Mouse (Mus musculus) liver, postnatal 0 days (tissue): Measurements from ENCODE around the gene Lrrc49. TPM values are rescaled to one million over a fixed set of nuclear protein-coding genes. Genes with fewer than 3 reads are reported as not detected.

ENCODE experiments used
- ATAC-seq: fragments of 200-750 bp; cut with Nextera tagmentation; 2 replicates; pipeline ENCODE4 v1.8.0; 2017; ENCODE audit warnings: mild to moderate bottlenecking, moderate library complexity
- DNase-seq: peaks from one replicate; pipeline ENCODE4 v3.0.0-alpha.2; 2016
- H3K27ac ChIP-seq: fragments of 300-500 bp; sonication (generic); 2 replicates; pipeline ENCODE4 v1.5.1; 2014; ENCODE audit warnings: antibody characterized with exemption, moderate library complexity, mild to moderate bottlenecking, low read depth
- H3K27me3 ChIP-seq: fragments of 300-500 bp; sonication (generic); 2 replicates; pipeline ENCODE4 v1.6.1; 2014; ENCODE audit warnings: low read length, control low read depth, mixed read lengths; ENCODE audit not compliant: insufficient read depth
- H3K36me3 ChIP-seq: fragments of 300-500 bp; sonication (generic); replicated peaks from 2 replicates; pipeline ENCODE4 v1.6.1; 2014; ENCODE audit warnings: mild to moderate bottlenecking, control low read depth, low read length, moderate library complexity, mixed read lengths; ENCODE audit not compliant: insufficient read depth
- H3K4me1 ChIP-seq: fragments of 300-500 bp; sonication (generic); 2 replicates; pipeline ENCODE4 v1.6.1; 2014; ENCODE audit warnings: antibody characterized with exemption, mild to moderate bottlenecking, control low read depth; ENCODE audit not compliant: insufficient read depth
- H3K4me2 ChIP-seq: fragments of 300-500 bp; sonication (generic); 2 replicates; pipeline ENCODE4 v1.6.1; 2014; ENCODE audit warnings: low read depth, mild to moderate bottlenecking, low read length, moderate library complexity, mixed read lengths
- H3K4me3 ChIP-seq: fragments of 300-500 bp; sonication (generic); 2 replicates; pipeline ENCODE4 v1.5.1; 2014; ENCODE audit warnings: low read depth, low read length
- H3K9ac ChIP-seq: fragments of 300-500 bp; sonication (generic); replicated peaks from 2 replicates; pipeline ENCODE4 v1.6.1; 2014; ENCODE audit warnings: mild to moderate bottlenecking, moderate library complexity
- H3K9me3 ChIP-seq: fragments of 300-500 bp; sonication (generic); 2 replicates; pipeline ENCODE4 v1.6.1; 2016; ENCODE audit warnings: mild to moderate bottlenecking, control low read depth, low read length, mixed read lengths
- CTCF ChIP-seq: sonication (generic); IDR thresholded peaks from 2 replicates; pipeline ENCODE4 v1.5.1; 2016; ENCODE audit warnings: antibody characterized with exemption, low read depth
- EP300 ChIP-seq: IDR thresholded peaks from 2 replicates; pipeline ENCODE4 v1.6.1; 2016; ENCODE audit warnings: antibody characterized with exemption, low read depth, mild to moderate bottlenecking
- WGBS: fragments of 180-500 bp; shearing (Covaris S2); extraction: QIAGEN DNeasy Blood & Tissue Kit; methylation state at CpG from one replicate; pipeline ENCODE4 v1.1.7; 2014; ENCODE audit not compliant: insufficient replicate concordance; 5-methylcytosine and 5-hydroxymethylcytosine counted together
- polyA plus RNA-seq: library from polyadenylated mRNA; unstranded; fragments of >200 nt; fragmentation: Nextera tagmentation; extraction: Ambion mirVana; gene quantifications from 2 replicates; pipeline ENCODE4 v1.2.1, GENCODE M21; 2015

Lrrc49 gene
- polyA plus RNA-seq, 1 experiment from 2014 or later = 0.63 TPM

DNA sequence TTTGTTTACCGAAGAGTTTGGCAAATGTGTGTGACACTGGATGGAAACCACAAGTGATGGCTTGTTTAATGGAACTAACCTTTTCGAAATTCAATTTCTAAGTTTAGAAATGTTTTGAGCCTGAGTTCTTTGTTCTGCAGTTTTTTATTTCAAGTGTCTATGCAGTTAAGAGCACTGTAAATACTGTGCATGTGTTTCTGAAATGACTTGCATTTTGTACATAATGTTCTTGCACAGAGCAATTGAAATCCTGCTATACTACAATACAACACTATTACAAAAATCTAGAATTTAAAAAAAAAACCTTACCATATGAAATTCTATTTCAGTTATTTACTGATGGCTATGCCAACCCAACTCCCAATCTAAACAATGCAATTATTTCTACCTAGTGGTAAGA, 75.7 kb downstream of the Lrrc49 start:
- no peak for ATAC-seq

DNA sequence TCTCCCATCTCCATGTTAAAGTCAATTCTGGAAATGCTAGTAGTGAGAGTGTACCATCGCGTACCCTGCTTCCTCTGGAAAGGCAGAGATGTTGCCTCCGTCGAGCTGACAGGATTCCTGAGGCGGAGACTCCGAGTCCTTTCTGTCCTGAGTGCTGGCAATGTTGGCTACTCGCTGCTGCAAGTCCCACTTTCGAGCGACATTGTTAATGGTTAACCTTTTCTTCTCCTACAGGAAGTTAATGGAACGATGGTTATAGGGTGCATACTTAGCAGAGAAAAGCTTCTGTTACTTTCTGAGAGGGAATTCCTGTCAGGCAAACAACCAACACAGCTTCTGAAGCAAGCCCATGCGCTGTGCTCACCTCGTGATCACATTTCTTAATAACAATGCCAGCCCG, 77.8 kb downstream of the Lrrc49 start:
- ATAC-seq = no peak
- DNase-seq = no peak

More for the DNA sequence above, 75.7 kb downstream of the Lrrc49 start:
- Histone ChIP-seq H3K9me3 (no peaks in the 10 kb centered on the region), H3K4me3 (no peak overlapping the region), H3K4me2 (no peak overlapping the region), H3K4me1 (no peaks in the 10 kb centered on the region), H3K27ac (no peak overlapping the region), H3K36me3 (no peaks in the 10 kb centered on the region), H3K9ac (no peak overlapping the region), H3K27me3 (no peaks in the 10 kb centered on the region)
- no peak for TF ChIP-seq CTCF
- no peak for TF ChIP-seq EP300
- no peak for DNase-seq
- 34% methylated on average over 2 of the region's 2 CpGs for WGBS

GRCm38 (mm10) chr9:60608857-60609256, 79.1 kb downstream of the Lrrc49 start:
- Histone ChIP-seq H3K27me3 (no peaks in the 10 kb centered on the region), H3K9me3 (no peaks in the 10 kb centered on the region), H3K4me2 (no peak overlapping the region), H3K4me1 (no peaks in the 10 kb centered on the region), H3K9ac (no peak overlapping the region), H3K36me3 (no peaks in the 10 kb centered on the region), H3K27ac (no peak overlapping the region), H3K4me3 (no peak overlapping the region)
- TF ChIP-seq EP300 = no peak
- DNase-seq = no peak
- WGBS = 78% methylated on average over 9 of the region's 9 CpGs
- ATAC-seq = no peak

More for the DNA sequence above, 77.8 kb downstream of the Lrrc49 start:
- no peaks in the 10 kb centered on the region for H3K27me3 ChIP-seq
- WGBS = 59% methylated on average over 13 of the region's 13 CpGs
- no peak overlapping the region for H3K9ac ChIP-seq
- H3K9me3 ChIP-seq = no peaks in the 10 kb centered on the region
- no peaks in the 10 kb centered on the region for H3K4me1 ChIP-seq
- no peak for TF ChIP-seq EP300
- no peak for TF ChIP-seq CTCF
- H3K36me3 ChIP-seq = no peaks in the 10 kb centered on the region
- H3K4me2 ChIP-seq = 0 out of 2 replicates have a peak overlapping the region, but pooled peaks have one; percentile 18
- H3K27ac ChIP-seq = no peak overlapping the region
- H3K4me3 ChIP-seq = no peak overlapping the region

GRCm38 (mm10) chr9:60608086-60608485, 79.9 kb downstream of the Lrrc49 start:
- H3K9ac ChIP-seq = no peak overlapping the region
- no peak for DNase-seq
- no peaks in the 10 kb centered on the region for H3K27me3 ChIP-seq
- WGBS = 81% methylated on average over 3 of the region's 3 CpGs
- no peaks in the 10 kb centered on the region for H3K4me1 ChIP-seq
- no peaks in the 10 kb centered on the region for H3K36me3 ChIP-seq
- ATAC-seq = no peak
- no peak overlapping the region for H3K4me2 ChIP-seq
- no peak overlapping the region for H3K4me3 ChIP-seq
- no peak for TF ChIP-seq EP300
- no peak overlapping the region for H3K27ac ChIP-seq
- H3K9me3 ChIP-seq = no peaks in the 10 kb centered on the region

GRCm38 (mm10) chr9:60604971-60605370, 83.0 kb downstream of the Lrrc49 start:
- 84% methylated on average over 2 of the region's 2 CpGs for WGBS
- Histone ChIP-seq H3K9me3 (no peaks in the 10 kb centered on the region), H3K27me3 (no peaks in the 10 kb centered on the region), H3K4me3 (no peak overlapping the region), H3K4me1 (no peaks in the 10 kb centered on the region), H3K27ac (no peak overlapping the region), H3K9ac (no peak overlapping the region), H3K36me3 (no peaks in the 10 kb centered on the region), H3K4me2 (no peak overlapping the region)
- no peak for ATAC-seq
- TF ChIP-seq EP300 = no peak
- no peak for TF ChIP-seq CTCF
- DNase-seq = no peak

DNA sequence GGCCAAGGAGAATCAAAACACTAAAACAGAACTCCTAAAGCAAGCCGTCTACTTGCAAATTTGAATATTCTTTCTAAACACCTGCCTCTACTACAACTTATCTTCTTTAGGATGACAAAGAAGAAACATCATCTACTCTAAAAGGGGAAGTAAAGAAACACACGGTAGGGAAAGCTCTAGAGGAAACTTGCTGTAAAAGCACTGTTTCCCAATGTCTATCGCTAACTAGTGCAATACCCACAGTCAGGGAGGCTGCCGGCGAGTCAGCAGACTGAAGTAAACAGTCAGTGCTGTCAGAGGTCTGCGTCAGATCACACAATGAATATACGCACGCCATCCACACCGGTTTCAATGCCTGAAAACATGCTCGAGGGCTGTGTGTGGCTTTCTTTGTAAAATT, 86.0 kb downstream of the Lrrc49 start:
- Histone ChIP-seq H3K4me1 (no peaks in the 10 kb centered on the region), H3K27ac (no peak overlapping the region), H3K4me2 (no peak overlapping the region; the same call in 1 of the 2 replicates), H3K27me3 (no peaks in the 10 kb centered on the region), H3K4me3 (no peak overlapping the region), H3K36me3 (no peaks in the 10 kb centered on the region), H3K9me3 (no peaks in the 10 kb centered on the region), H3K9ac (no peak overlapping the region)
- DNase-seq = peak; percentile 26
- TF ChIP-seq CTCF = no peak
- no peak for TF ChIP-seq EP300
- WGBS = 38% methylated on average over 10 of the region's 10 CpGs
- no peak for ATAC-seq

GRCm38 (mm10) chr9:60600273-60600672, 87.7 kb downstream of the Lrrc49 start:
- no peak for DNase-seq
- Histone ChIP-seq H3K4me3 (no peak overlapping the region), H3K27me3 (no peaks in the 10 kb centered on the region), H3K9ac (no peak overlapping the region), H3K4me2 (no peak overlapping the region), H3K27ac (no peak overlapping the region), H3K4me1 (0 out of 2 replicates have a peak, but pooled peaks cover 3% of the 10 kb centered on the region), H3K36me3 (no peaks in the 10 kb centered on the region), H3K9me3 (no peaks in the 10 kb centered on the region)
- ATAC-seq = no peak
- WGBS = 62% methylated on average over 4 of the region's 4 CpGs
- TF ChIP-seq CTCF (no peak), EP300 (no peak)
